Mouse (Mus musculus): ENCODE results near the gene Hfe.

DNA sequence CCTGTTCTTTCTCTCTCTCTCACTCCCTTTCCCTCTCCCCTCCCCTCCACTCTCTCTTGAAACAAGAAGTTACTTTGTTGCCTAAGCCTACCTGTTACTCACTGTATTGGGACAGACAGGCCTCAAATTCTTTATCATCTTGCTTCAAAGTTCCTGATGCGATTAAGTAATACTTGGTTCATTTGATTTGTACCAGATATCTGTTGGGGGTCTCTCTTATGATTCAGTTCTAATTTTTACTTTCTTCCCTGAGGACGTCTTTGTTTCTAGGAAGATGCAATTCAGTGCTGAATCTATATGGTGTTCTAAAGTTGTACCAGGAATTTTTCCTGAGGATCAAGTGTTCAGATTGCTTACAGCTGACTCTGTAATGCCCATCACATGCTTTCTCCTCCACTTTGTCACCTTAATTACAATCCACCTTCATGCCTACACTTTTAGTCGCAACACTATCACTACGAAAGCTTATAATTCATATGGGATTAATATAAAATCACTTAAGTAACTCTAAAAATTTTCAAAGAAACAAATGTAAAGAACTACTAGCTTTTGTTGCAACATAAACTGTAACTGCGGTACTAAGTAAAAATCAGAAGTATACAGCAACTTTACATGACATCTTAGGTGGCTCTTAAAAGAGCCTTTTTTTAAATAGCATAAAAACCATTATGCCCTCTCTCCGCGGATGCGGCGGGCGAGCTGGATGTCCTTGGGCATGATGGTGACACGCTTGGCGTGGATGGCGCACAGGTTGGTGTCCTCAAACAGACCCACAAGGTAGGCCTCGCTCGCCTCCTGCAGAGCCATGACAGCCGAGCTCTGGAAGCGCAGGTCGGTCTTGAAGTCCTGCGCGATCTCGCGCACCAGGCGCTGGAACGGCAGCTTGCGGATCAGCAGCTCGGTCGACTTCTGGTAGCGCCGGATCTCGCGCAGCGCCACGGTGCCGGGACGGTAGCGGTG is 34.0 kb upstream of the Hfe start:
- TF ChIP-seq POLR2A (IDR thresholded peaks at IDR 0.05; ENCODE audit: borderline replicate concordance, control insufficient read depth, low read depth, low read length) (no peak; the same call in 1 of the 2 replicates), CTCF (IDR thresholded peaks at IDR 0.05; ENCODE audit: control insufficient read depth, insufficient read depth, low read length) (no peak)
